Mouse (Mus musculus): Measurements from ENCODE around the gene Gdpgp1.

DNA sequence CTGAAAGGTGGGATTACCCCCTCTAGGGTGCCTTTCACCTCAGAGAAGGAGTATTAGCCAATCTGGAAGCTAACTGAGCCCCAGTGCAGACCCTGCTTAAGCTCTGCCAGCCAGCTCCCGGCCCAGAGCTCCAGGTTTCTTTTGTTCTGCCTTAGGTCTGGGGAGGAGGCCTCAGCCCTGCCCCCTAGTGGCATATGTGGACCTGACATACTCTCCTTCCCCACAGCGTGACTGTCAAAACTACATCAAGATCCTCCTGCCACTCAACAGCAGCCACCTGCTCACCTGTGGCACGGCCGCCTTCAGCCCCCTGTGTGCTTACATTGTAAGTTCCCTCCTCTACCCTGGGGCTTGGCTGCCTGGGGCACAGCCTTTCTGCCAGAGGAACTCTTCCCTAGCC is 17.3 kb upstream of the Gdpgp1 start:
- TF ChIP-seq GATA1 (IDR thresholded peaks at IDR 0.05; ENCODE audit: borderline replicate concordance, low read length), result no peak
- no peak for TF ChIP-seq FLI1 (IDR thresholded peaks at IDR 0.05; ENCODE audit: low read length)
